Mouse (Mus musculus) heart, embryonic 14.5 days (tissue): ENCODE data around the gene St8sia6. TPM values are rescaled to one million over a fixed set of nuclear protein-coding genes. Genes with fewer than 3 reads are reported as not detected.
"Not testable (repeated sequence)": the region's sequence is repeated elsewhere in the genome, so short reads cannot be mapped to it uniquely, and the experiment has no call there.

Source experiments
- ATAC-seq: fragments of 200-750 bp; cut with Nextera tagmentation; 2 replicates; pipeline ENCODE4 v1.8.0; 2017; ENCODE audit warnings: low read depth, moderate TSS enrichment; ENCODE audit not compliant: insufficient number of reproducible peaks, insufficient read depth, low FRiP score
- H3K27ac ChIP-seq, 2 experiments: fragments of 200-500 bp in 1 of 2; fragments of 300-500 bp in 1 of 2; sonication (generic) in 1 of 2; replicated peaks in 1 of 2; 2 replicates each; pipeline ENCODE4 v1.5.1; 2012 to 2014; ENCODE audit warnings: low read depth in 2 of 2, low read length in 2 of 2, control low read depth in 1 of 2, mild to moderate bottlenecking in 1 of 2, mixed read lengths in 1 of 2; ENCODE audit not compliant: control insufficient read depth in 1 of 2, insufficient read depth in 1 of 2
- H3K27me3 ChIP-seq: fragments of 300-500 bp; sonication (generic); 2 replicates; pipeline ENCODE4 v1.6.1; 2014; ENCODE audit warnings: mild to moderate bottlenecking, low read length, control low read depth; ENCODE audit not compliant: control insufficient read depth, insufficient read depth
- H3K36me3 ChIP-seq: fragments of 300-500 bp; sonication (generic); 2 replicates; pipeline ENCODE4 v1.6.1; 2014; ENCODE audit warnings: mild to moderate bottlenecking, control low read depth, low read length, mixed read lengths; ENCODE audit not compliant: control insufficient read depth, insufficient read depth
- H3K4me1 ChIP-seq, 2 experiments: fragments of 200-500 bp in 1 of 2; fragments of 300-500 bp in 1 of 2; sonication (generic) in 1 of 2; 2 replicates each; pipeline ENCODE4 v1.6.1; 2012 to 2014; ENCODE audit warnings: low read length in 2 of 2, control low read depth in 1 of 2, mixed read lengths in 1 of 2; ENCODE audit not compliant: control insufficient read depth in 2 of 2, insufficient read depth in 2 of 2
- H3K4me2 ChIP-seq: fragments of 300-500 bp; sonication (generic); 2 replicates; pipeline ENCODE4 v1.6.1; 2014; ENCODE audit warnings: mild to moderate bottlenecking, low read length
- H3K4me3 ChIP-seq, 2 experiments: fragments of 200-500 bp in 1 of 2; fragments of 300-500 bp in 1 of 2; sonication (generic) in 1 of 2; 2 replicates each; pipeline ENCODE4 v1.5.1; 2012 to 2014; ENCODE audit warnings: low read length in 2 of 2, mild to moderate bottlenecking in 2 of 2, control low read depth in 1 of 2, low read depth in 1 of 2, moderate library complexity in 1 of 2; ENCODE audit not compliant: control insufficient read depth in 1 of 2, insufficient read depth in 1 of 2
- H3K9ac ChIP-seq: fragments of 300-500 bp; sonication (generic); 2 replicates; pipeline ENCODE4 v1.6.1; 2014; ENCODE audit warnings: mild to moderate bottlenecking, low read length
- H3K9me3 ChIP-seq: fragments of 300-500 bp; sonication (generic); 2 replicates; pipeline ENCODE4 v1.6.1; 2016; ENCODE audit warnings: low read length, control low read depth; ENCODE audit not compliant: control insufficient read depth
- WGBS: fragments of 180-500 bp; shearing (Covaris S2); extraction: QIAGEN DNeasy Blood & Tissue Kit; methylation state at CpG from one replicate; pipeline ENCODE4 v1.1.7; 2014; 5-methylcytosine and 5-hydroxymethylcytosine counted together
- polyA plus RNA-seq: library from polyadenylated mRNA; unstranded; fragments of >200 nt; fragmentation: Nextera tagmentation; extraction: Ambion mirVana; gene quantifications from 2 replicates; pipeline ENCODE4 v1.2.1, GENCODE M21; 2014

Gene St8sia6
- polyA plus RNA-seq, 1 experiment from 2014 or later, result 0.65 TPM

DNA sequence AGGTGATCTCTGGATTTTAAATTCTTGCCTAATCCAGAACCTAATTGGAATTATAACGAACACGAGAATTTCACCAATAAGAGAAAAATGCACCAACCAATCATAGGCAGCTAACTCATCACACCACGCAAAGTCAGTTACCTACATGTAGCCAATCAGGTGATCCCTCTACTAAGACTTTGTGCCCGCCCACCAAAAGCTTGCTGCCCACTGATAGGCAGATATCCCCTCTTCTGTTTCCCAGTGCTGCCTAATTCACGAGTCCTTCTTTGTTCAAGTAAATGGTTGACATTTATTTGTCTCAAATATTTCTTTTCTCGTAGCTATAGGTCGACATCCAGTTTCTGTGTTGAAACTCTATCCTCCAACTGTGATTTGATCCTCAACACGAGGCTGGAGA, 582 bp upstream of the St8sia6 start:
- 84% methylated on average over 8 of the region's 8 CpGs for WGBS
- no peaks in the 10 kb centered on the region for H3K9me3 ChIP-seq
- no peak overlapping the region for H3K4me2 ChIP-seq
- no peak overlapping the region for H3K9ac ChIP-seq
- no peaks in the 10 kb centered on the region for H3K36me3 ChIP-seq
- peaks cover 53% of the 10 kb centered on the region for H3K27me3 ChIP-seq
- no peak overlapping the region for H3K4me3 ChIP-seq
- no peak overlapping the region for H3K27ac ChIP-seq
- H3K4me1 ChIP-seq, result peaks cover 0 to 5% of the 10 kb centered on the region in 2 experiments; a peak in 2 of 4 replicates
- no peak for ATAC-seq

- Histone ChIP-seq H3K4me2 (peak overlapping the region; percentile 97), H3K36me3 (no peaks in the 10 kb centered on the region), H3K9ac (peak overlapping the region; percentile 58), H3K27me3 (peaks cover 53% of the 10 kb centered on the region), H3K9me3 (no peaks in the 10 kb centered on the region), H3K4me1 (peaks cover 0 to 5% of the 10 kb centered on the region in 2 experiments; a peak in 2 of 4 replicates), H3K4me3 (peak overlapping the region; percentile 50 to 58), H3K27ac (no peak overlapping the region)
- ATAC-seq, result 0 out of 2 replicates have a peak, but pooled peaks have one; percentile 17
- WGBS, result 1% methylated on average over 80 of the region's 89 CpGs
Measured at GRCm38 (mm10) chr2:13793054-13793968, 553 bp downstream of the St8sia6 start.

- no peak for ATAC-seq
- WGBS, result 40% methylated on average over 13 of the region's 13 CpGs
- H3K9me3 ChIP-seq, result no peaks in the 10 kb centered on the region
- H3K27me3 ChIP-seq, result peaks cover 50% of the 10 kb centered on the region
- peak overlapping the region in 1 of 2 experiments; percentile 58; a peak in 2 of 4 replicates for H3K4me3 ChIP-seq
- H3K9ac ChIP-seq, result no peak overlapping the region
- H3K4me1 ChIP-seq, result peaks cover 0 to 5% of the 10 kb centered on the region in 2 experiments; a peak in 2 of 4 replicates
- no peak overlapping the region for H3K27ac ChIP-seq
- no peaks in the 10 kb centered on the region for H3K36me3 ChIP-seq
- H3K4me2 ChIP-seq, result peak overlapping the region; percentile 97
Measured at GRCm38 (mm10) chr2:13792256-13793005, 1.4 kb downstream of the St8sia6 start.

DNA sequence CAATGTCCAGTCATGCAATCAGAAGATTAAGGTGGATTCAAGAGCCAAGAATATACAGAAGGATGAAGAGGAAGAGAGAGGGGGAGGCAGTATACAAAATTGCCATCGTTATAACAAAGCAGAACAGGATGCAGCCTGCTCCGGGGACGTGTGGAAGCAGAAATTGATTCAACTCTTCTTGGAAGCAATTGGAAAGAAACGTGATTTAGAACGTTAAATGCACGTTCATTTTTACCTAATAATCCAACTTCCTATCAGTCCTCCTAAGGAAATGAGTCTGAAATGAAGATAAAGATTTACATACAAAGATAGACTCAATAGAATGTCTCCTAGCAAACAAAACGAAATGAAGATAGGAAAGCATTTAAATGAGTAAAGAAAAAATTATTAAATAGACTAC, 2.3 kb downstream of the St8sia6 start:
- no peak overlapping the region for H3K9ac ChIP-seq
- no peak overlapping the region for H3K4me2 ChIP-seq
- H3K27me3 ChIP-seq, result peaks cover 43% of the 10 kb centered on the region
- H3K36me3 ChIP-seq, result no peaks in the 10 kb centered on the region
- ATAC-seq, result no peak
- H3K4me3 ChIP-seq, result no peak overlapping the region
- 65% methylated on average over 7 of the region's 7 CpGs for WGBS
- H3K9me3 ChIP-seq, result no peaks in the 10 kb centered on the region
- H3K4me1 ChIP-seq, result peaks cover 0 to 5% of the 10 kb centered on the region in 2 experiments; a peak in 2 of 4 replicates
- no peak overlapping the region for H3K27ac ChIP-seq

- WGBS, result 22% methylated on average over 1 of the region's 1 CpGs
- no peaks in the 10 kb centered on the region for H3K36me3 ChIP-seq
- peaks cover 32% of the 10 kb centered on the region for H3K27me3 ChIP-seq
- H3K9me3 ChIP-seq, result no peaks in the 10 kb centered on the region
- ATAC-seq, result no peak
- H3K9ac ChIP-seq, result no peak overlapping the region
- peaks cover 0 to 5% of the 10 kb centered on the region in 2 experiments; a peak in 2 of 4 replicates for H3K4me1 ChIP-seq
- no peak overlapping the region for H3K4me3 ChIP-seq
- no peak overlapping the region for H3K27ac ChIP-seq
- H3K4me2 ChIP-seq, result no peak overlapping the region
Measured at GRCm38 (mm10) chr2:13789365-13789764, 4.5 kb downstream of the St8sia6 start.

DNA sequence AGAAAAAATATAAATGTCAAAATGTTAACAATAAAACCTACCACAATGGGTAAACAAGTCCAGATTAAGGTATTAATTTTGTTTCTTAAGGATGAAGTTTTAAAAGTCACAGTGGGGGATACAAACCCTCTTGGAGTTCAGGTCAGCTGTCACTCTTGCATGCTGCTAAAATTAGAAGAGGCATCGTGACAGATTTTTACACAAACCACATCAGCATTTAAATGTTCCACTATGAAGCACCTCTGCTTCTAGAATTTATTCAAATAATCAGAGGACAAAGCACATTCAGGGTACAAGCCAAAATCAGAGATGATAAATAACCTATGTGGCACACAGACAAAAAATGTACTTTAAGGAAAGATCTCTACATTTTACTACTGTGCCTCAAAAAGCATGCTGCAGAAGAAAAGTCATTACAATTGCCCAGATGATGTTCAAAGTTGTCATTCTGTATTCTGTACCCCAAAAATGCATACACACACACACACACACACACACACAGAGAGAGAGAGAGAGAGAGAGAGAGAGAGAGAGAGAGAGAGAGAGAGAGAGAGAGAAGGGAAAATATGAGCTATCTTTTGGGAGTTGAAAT, 7.2 kb downstream of the St8sia6 start:
- no peaks in the 10 kb centered on the region for H3K4me1 ChIP-seq
- peaks cover 12% of the 10 kb centered on the region for H3K27me3 ChIP-seq
- H3K4me3 ChIP-seq, result no peak overlapping the region
- 38% methylated on average over 1 of the region's 1 CpGs for WGBS
- ATAC-seq, result no peak
- no peaks in the 10 kb centered on the region for H3K36me3 ChIP-seq
- no peaks in the 10 kb centered on the region for H3K9me3 ChIP-seq
- no peak overlapping the region for H3K4me2 ChIP-seq
- no peak overlapping the region for H3K9ac ChIP-seq
- no peak overlapping the region for H3K27ac ChIP-seq

- H3K4me2 ChIP-seq, ATAC-seq, H3K27me3 ChIP-seq, H3K36me3 ChIP-seq, H3K4me3 ChIP-seq, H3K9me3 ChIP-seq, H3K4me1 ChIP-seq, H3K27ac ChIP-seq, H3K9ac ChIP-seq: not testable (repeated sequence)
- WGBS, result 58% methylated on average over 3 of the region's 3 CpGs
Measured at GRCm38 (mm10) chr2:13785992-13786391, 7.9 kb downstream of the St8sia6 start.
